Mouse (Mus musculus): ENCODE measurements around the gene Dclre1c.
"Not testable (repeated sequence)": the region's sequence is repeated elsewhere in the genome, so short reads cannot be mapped to it uniquely, and the experiment has no call there.

The Dclre1c gene

DNA sequence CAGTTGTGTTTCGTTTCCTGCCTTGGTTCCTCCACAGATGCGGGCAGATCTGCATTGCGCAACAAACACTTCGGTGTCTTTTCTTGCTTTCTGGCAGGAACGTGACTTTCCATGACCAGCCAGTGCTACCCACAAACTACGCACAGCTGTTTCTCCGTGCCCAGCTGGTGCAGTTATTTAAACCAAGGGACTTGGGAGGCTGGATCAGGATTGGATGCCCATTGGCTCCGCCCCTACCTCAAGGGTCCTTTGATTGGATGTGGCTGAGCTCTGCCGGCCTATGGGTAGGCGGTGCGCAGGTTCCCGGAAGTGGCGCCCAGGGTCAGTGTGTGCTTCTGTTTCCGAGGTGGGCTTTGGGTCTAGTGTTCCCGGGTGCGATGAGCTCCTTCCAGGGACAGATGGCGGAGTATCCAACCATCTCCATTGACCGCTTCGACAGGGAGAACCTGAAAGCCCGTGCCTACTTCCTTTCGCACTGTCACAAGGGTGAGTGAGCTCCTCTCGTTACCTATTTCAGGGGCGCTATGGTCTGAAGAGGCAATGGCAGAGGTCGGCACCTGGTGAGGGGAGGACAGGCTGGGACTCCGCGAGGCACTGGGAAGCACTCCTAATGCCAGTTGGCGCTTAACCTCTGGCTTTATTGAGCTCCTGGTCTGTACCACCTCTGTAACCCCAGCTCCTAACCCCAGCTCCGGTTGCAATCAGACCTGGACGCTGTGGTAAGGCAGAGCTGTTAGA, at the start of gene Dclre1c:
Dclre1c (plus strand) TSS at position 291 of the 738 bp plus-strand sequence.
- DNase-seq (ENCODE audit: low read depth, low spot score): peak; percentile 90

DNA sequence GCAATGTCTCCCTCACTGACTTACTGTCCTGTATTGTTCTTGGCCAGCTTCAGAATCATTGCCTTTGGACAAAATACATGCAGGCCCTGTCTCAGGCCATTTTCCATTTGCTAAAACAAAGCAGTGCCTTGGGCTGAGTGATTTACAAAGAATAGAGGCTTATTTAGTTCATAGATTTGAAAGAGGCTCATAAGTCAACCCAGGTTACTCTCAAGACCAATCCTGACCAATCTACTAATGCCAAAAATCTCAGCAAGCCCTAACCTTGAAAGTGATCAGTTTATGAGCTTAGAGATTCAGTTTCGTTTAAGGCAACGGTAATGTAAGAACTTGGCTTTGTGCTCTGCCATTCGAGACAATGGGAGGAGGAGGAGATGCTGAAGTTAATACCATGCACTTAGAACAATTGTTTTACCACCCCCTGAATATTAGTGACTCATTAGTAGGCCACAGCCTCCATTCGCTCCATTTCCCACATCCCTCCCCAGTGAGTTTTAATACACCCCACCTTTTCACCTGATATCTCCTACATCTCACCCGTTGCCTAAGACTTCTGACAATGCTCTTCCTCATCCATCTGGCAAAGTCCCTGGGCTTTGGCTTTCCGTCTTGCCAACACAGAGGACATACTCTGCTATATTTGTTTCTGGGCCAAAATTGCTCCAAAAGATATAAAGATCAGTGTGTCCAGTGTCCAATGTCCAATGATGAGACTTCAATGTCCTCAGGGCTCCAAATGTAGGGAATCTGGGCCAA, 36.6 kb upstream of the Dclre1c start:
- no peak for DNase-seq (ENCODE audit: low read depth, low spot score)

- no peak for DNase-seq (ENCODE audit: low read depth, low spot score)
Observed at GRCm38 (mm10) chr2:3391945-3392344, 32.0 kb upstream of the Dclre1c start.

- not testable (repeated sequence) for DNase-seq (ENCODE audit: low read depth, low spot score)
Observed at GRCm38 (mm10) chr2:3397110-3397509, 26.8 kb upstream of the Dclre1c start, which contains the start of gene Olah. TSS of gene Olah (minus strand) at chr2:3397210.

DNA sequence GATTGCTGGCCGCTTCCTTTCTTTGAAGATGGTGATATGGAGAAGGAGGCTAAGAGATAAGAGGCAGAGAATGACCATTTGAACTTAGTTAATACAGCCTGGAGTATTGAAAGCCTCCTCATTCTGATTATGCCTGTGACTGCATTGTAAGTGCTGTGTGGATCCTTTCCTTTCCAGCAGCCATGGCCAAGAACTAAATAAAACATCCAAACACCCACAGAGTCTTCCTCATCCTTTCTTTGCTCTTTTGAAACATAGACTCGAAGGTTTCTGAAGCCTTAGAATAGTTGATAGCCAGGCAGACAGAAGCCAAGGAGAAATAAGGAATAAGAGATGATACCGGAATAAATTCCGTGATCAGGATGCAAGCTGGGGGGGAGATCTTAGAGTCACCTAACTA, 17.9 kb upstream of the Dclre1c start:
- no peak for DNase-seq (ENCODE audit: low read depth, low spot score)

- no peak for DNase-seq (ENCODE audit: low read depth, low spot score)
Observed at GRCm38 (mm10) chr2:3407756-3408155, 16.2 kb upstream of the Dclre1c start.

- no peak for DNase-seq (ENCODE audit: low read depth, low spot score)
Observed at GRCm38 (mm10) chr2:3414241-3414640, 9.7 kb upstream of the Dclre1c start.

DNA sequence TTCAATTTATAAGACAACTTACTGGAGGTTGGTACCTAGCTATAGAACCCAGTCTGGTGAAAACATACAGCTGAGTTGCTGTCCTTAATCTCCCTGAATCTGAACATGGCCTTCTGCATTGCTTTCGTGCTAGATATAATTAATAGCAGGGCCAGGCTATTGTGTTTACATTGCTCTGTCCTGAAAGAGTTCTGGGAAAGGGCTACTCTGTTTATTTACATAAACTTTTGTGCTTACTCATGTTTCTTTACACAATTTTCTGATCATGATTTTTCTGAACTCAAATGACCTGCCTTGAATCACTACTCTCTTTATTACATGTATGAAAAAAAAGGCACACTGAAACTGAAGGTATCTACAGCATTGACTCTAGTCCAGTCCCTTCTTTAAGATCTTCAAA, 8.3 kb upstream of the Dclre1c start:
- DNase-seq (ENCODE audit: low read depth, low spot score): no peak

GRCm38 (mm10) chr2:3418883-3419431, 5.0 kb upstream of the Dclre1c start:
- DNase-seq (ENCODE audit: low read depth, low spot score): peak; percentile 94

DNA sequence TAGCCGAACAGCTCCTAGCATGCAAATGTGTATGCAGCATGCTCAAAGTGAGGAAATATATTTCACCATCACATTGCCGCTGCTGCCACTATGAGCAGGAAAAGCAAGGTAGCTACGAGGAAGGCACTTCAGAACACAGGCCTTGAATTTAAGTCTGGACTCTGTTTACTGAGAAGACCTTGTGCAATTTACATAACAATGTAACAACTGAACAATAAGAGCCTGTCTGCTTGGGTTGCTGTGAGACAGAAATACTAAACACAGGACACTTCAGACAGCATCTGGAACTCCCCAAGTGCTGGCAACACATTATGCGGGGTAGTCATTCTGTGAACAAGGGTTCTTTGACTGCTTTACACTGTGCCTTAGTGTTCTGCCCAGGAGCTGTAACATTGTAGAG, 3.8 kb upstream of the Dclre1c start:
- no peak for DNase-seq (ENCODE audit: low read depth, low spot score)

DNA sequence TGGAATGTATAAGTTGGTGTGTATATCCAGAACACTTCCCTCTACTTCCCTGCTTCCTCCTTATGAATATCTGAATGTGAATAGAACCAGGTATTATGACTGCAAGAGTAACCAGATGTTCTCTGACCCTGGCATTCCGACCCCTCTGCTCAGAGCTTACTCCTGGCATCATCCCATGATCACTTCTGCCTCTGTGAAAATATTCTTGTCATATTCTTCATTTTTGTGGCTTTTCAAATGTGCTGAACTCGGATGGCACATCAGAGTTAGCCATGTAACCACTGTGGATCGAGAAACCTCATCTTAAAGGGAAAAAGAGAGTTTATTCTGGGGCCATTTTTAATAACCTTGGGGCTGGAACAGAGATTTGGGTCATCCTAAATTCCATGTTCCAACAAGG, 1.4 kb upstream of the Dclre1c start, which contains the start of gene Meig1:
Meig1 (minus strand) TSS at position 101 of the 400 bp plus-strand sequence.
- no peak for DNase-seq (ENCODE audit: low read depth, low spot score)

DNA sequence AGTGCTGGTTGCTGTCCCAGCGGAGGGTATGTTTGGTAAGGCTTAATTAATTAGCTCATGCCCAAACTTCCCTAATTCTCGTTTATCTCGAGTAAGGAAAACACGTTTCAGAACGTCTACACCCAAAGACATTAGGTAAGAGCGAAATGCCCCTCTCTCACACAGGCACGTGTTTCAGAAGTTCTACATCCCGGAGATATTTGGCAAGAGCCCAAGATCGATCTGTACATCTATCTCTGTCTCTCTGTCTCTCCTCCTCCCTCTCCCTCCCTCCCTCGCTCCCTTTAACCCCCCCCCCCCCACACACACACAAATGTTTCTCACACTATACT, 614 bp downstream of the Dclre1c start:
- DNase-seq (ENCODE audit: low read depth, low spot score): no peak

DNA sequence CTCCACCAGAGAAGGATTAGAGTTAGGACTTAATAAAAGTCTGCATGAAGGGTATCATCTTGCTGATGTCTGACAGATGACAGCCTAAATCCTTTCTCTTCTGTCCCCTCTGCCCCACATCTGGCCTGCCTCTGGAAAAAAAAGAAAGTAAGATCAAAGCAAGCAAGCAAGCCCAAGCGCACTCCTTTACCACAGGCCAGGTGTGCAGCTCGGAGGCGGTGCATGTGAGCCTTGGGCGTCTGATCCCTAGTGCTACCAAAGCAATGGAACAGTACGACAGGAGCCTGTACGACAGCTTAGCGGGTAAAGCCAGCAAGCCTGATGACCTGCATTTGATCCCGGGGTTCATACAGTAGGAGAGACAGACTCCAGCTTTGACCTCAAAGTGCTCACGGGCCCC, 7.0 kb downstream of the Dclre1c start:
- no peak for DNase-seq (ENCODE audit: low read depth, low spot score)

GRCm38 (mm10) chr2:3435369-3436061, 11.6 kb downstream of the Dclre1c start:
- no peak for DNase-seq (ENCODE audit: low read depth, low spot score)

- no peak for DNase-seq (ENCODE audit: low read depth, low spot score)
Observed at GRCm38 (mm10) chr2:3437956-3438355, 14.0 kb downstream of the Dclre1c start.

- DNase-seq (ENCODE audit: low read depth, low spot score): no peak
Observed at GRCm38 (mm10) chr2:3444206-3444605, 20.3 kb downstream of the Dclre1c start.

- no peak for DNase-seq (ENCODE audit: low read depth, low spot score)
Observed at GRCm38 (mm10) chr2:3445984-3446383, 22.1 kb downstream of the Dclre1c start.

DNA sequence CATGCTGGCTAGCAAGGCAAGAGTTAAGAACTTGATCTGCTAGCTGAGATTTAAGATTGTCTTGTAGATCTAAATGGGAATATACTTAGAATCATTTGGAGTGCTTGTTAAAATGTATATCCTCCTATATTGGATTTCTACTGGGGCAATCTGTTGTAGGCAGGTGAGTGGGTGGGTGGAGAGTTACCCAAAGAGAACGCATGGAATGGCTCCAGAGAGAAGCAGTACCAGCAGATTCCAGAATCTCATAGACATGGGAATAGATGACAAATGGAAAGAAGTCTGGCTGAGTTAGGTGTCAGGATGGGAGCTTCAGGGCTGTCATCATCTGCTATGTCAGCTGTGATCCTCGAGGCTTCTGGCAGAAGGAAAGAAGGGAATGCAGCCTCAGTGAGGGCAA, 25.5 kb downstream of the Dclre1c start:
- no peak for DNase-seq (ENCODE audit: low read depth, low spot score)

DNA sequence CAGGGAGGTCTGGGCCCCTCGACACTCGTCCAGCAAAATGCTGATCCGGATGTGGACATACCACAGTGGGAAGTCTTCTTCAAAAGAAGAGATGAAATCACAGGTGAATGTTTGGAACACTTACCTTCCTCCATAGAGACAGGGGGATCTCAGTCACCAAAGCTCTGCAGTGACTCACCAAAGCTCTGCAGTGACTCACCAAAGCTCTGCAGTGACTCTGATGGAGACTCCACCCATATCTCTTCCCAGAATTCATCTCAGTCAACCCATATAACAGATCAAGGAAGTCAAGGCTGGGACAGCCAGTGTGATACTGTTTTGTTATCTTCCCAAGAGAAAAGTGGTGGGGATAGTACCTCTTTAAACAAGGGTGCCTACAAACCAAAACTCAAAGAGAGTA, 29.2 kb downstream of the Dclre1c start:
- DNase-seq (ENCODE audit: low read depth, low spot score): no peak

DNA sequence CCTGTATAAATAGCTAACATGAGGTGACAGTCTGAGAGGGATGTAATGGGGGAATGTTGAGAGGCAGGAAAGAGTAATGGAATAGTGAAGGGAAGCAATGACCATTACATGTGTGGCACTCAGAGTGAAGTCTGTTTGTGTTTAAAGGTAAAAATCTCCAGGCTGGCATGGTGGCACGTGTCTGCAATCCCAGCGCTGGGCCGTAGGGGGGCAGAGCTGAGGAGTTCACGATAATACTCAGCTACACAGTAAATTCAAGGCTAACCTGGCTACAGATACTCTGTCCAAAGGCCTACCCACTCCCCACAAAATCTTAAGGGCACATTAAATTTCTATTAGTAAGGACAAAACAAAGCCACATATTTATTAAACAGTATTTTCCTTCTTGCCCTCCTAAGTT, 32.7 kb downstream of the Dclre1c start:
- DNase-seq (ENCODE audit: low read depth, low spot score): no peak

GRCm38 (mm10) chr2:3473891-3474290, 50.0 kb downstream of the Dclre1c start:
- DNase-seq (ENCODE audit: low read depth, low spot score): no peak

DNA sequence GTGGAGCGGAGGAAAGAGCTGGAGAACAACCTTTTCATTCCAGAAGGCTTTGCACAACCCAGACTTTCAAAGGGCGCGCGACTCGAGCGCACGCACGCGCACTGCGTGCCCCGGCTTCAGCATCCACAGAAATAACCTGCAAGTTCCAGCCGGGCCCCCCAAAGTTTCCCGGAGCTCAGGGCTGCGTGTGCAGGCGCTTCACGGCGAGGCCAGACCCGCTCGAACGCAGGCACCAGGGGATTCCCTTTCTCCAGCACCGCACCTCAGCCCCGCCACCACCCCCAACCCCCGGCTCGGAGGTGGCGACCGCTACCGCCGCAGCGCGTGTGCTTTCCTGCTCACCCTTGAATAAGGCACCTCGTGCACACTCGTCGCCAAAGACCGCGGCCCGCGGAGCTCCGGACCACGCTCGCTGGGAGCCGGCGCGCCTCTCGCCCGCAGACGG, 50.5 kb downstream of the Dclre1c start:
- DNase-seq (ENCODE audit: low read depth, low spot score): peak; percentile 30

Data from skeletal muscle tissue, adult 2 months (tissue).